Mouse (Mus musculus): ENCODE measurements around the gene Fam204a.

DNA sequence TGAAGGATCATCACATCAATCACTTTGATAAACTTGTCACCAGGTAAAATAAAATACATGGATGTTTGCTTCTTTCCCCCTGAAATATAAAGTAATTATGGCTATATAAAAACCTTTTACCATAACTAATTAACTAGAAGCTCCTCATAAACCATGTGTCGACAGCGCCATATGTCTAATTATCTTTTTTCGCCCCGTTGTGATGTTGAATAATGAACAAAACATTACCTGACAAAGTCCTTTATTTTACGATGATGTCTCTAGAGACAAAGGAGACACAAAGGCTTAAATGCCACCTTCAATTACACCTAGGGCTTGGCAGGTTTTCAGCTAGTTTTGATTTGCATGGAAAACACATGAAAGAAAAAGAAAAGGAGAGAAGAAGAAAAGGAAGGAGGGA lies 34.2 kb upstream of the Fam204a start:
- no peak for TF ChIP-seq CTCF (IDR thresholded peaks at IDR 0.05; ENCODE audit: low read depth, low read length)
- TF ChIP-seq GATA1 (IDR thresholded peaks at IDR 0.05; ENCODE audit: borderline replicate concordance, low read length): no peak
